Comparison of ENCODE assay signal across 12 mouse cellular contexts in genomic region chr4:95487323-95487722, GRCm38 (mm10).
DNase-seq lines count a peak whose midpoint lies in the region; ATAC-seq and TF ChIP-seq lines count a peak whose summit lies in the region.
"Had no signal": no experiment of that assay in that cellular context is flagged by ENCODE, and none has a peak within 500 bp of the region (broad histone marks: within the 10 kb centered on the region; RNA-seq: fewer than 3 reads in every experiment).

No protein-coding gene starts in this region.

- ATAC-seq in hindbrain, postnatal 0 days: 0 out of 2 replicates have a peak, but pooled peaks have one; percentile 58
- ATAC-seq in midbrain, embryonic 11.5 days (ENCODE audit: low FRiP score): no peak
- no peak for ATAC-seq in midbrain, embryonic 16.5 days
- peak; percentile 23 to 61; a peak in 3 of 4 replicates for ATAC-seq in hematopoietic stem cell, adult 5-6 weeks (replicated peaks in 1 of 2; ENCODE audit: insufficient read depth in 1 of 2, low FRiP score in 2 of 2, low TSS enrichment in 1 of 2, low read depth in 1 of 2, poor library complexity in 2 of 2, severe bottlenecking in 2 of 2)
- ATAC-seq in stomach, embryonic 14.5 days (ENCODE audit: insufficient number of reproducible peaks, insufficient read depth, low FRiP score, low read depth): no peak
- no peak for ATAC-seq in cerebellum, adult (ENCODE audit: insufficient number of reproducible peaks, low FRiP score, low TSS enrichment)

- no peak overlapping the region for H3K27ac ChIP-seq in hindbrain, postnatal 0 days
- H3K27ac ChIP-seq in hindbrain, embryonic 10.5 days: no peak overlapping the region
- no peak overlapping the region for H3K27ac ChIP-seq in midbrain, embryonic 11.5 days (ENCODE audit: low read depth, low read length)
- H3K27ac ChIP-seq in midbrain, embryonic 16.5 days (ENCODE audit: low read length): no peak overlapping the region
- H3K27ac ChIP-seq in stomach, embryonic 14.5 days (ENCODE audit: low read length): peak overlapping the region; percentile 17; the same call in 1 of the 2 replicates

- peak; percentile 40 for DNase-seq in hindbrain, postnatal 0 days (ENCODE audit: low spot score)
- no peak for DNase-seq in hindbrain, embryonic 10.5 days (ENCODE audit: low spot score)
- DNase-seq in midbrain, embryonic 11.5 days (ENCODE audit: low spot score, missing footprints): peak; percentile 59
- no peak for DNase-seq in spleen, adult 12 weeks (ENCODE audit: low spot score)
- DNase-seq: lung, postnatal 36 days; retina, postnatal 1 day; thymus, postnatal 4 days had no signal

- 52% methylated on average over 7 of the region's 7 CpGs for WGBS in hindbrain, postnatal 0 days
- 92% methylated on average over 7 of the region's 7 CpGs for WGBS in hindbrain, embryonic 10.5 days
- 91% methylated on average over 7 of the region's 7 CpGs for WGBS in midbrain, embryonic 11.5 days
- WGBS in midbrain, embryonic 16.5 days: 87% methylated on average over 7 of the region's 7 CpGs
- 67% methylated on average over 7 of the region's 7 CpGs for WGBS in stomach, embryonic 14.5 days

- no peaks in the 10 kb centered on the region for H3K9me3 ChIP-seq in hindbrain, postnatal 0 days (ENCODE audit: low read length)
- no peaks in the 10 kb centered on the region for H3K9me3 ChIP-seq in hindbrain, embryonic 10.5 days
- no peaks in the 10 kb centered on the region for H3K9me3 ChIP-seq in midbrain, embryonic 11.5 days (ENCODE audit: control insufficient read depth, low read length)
- H3K9me3 ChIP-seq in midbrain, embryonic 16.5 days (replicated peaks; ENCODE audit: control insufficient read depth, low read length, poor library complexity, severe bottlenecking): no peaks in the 10 kb centered on the region
- H3K9me3 ChIP-seq in stomach, embryonic 14.5 days (ENCODE audit: control insufficient read depth, low read depth, low read length): no peaks in the 10 kb centered on the region

- H3K9ac ChIP-seq in hindbrain, postnatal 0 days (replicated peaks; ENCODE audit: low read length): no peak overlapping the region
- no peak overlapping the region for H3K9ac ChIP-seq in midbrain, embryonic 11.5 days (ENCODE audit: low read length)
- H3K9ac ChIP-seq in midbrain, embryonic 16.5 days (ENCODE audit: low read depth, low read length): no peak overlapping the region
- no peak overlapping the region for H3K9ac ChIP-seq in stomach, embryonic 14.5 days (replicated peaks; ENCODE audit: low read depth, low read length)

- no peaks in the 10 kb centered on the region for H3K4me1 ChIP-seq in hindbrain, postnatal 0 days (ENCODE audit: insufficient read depth, low read length)
- peaks cover 4% of the 10 kb centered on the region; the same call in 1 of the 2 replicates for H3K4me1 ChIP-seq in hindbrain, embryonic 10.5 days (replicated peaks)
- no peaks in the 10 kb centered on the region for H3K4me1 ChIP-seq in midbrain, embryonic 11.5 days (ENCODE audit: control insufficient read depth, insufficient read depth, low read length)
- no peaks in the 10 kb centered on the region for H3K4me1 ChIP-seq in midbrain, embryonic 16.5 days (ENCODE audit: control insufficient read depth, insufficient read depth, low read length)
- peaks cover 8% of the 10 kb centered on the region; the same call in 1 of the 2 replicates for H3K4me1 ChIP-seq in stomach, embryonic 14.5 days (ENCODE audit: control insufficient read depth, insufficient read depth, low read length)

- no peak overlapping the region for H3K4me3 ChIP-seq in hindbrain, postnatal 0 days (ENCODE audit: low read length)
- H3K4me3 ChIP-seq in hindbrain, embryonic 10.5 days: no peak overlapping the region
- H3K4me3 ChIP-seq in midbrain, embryonic 11.5 days (ENCODE audit: low read depth, low read length): no peak overlapping the region
- no peak overlapping the region for H3K4me3 ChIP-seq in midbrain, embryonic 16.5 days (ENCODE audit: low read depth, low read length)
- H3K4me3 ChIP-seq in stomach, embryonic 14.5 days (ENCODE audit: low read depth, low read length): no peak overlapping the region

- H3K4me2 ChIP-seq in hindbrain, postnatal 0 days (ENCODE audit: low read depth, low read length): no peak overlapping the region
- H3K4me2 ChIP-seq in midbrain, embryonic 11.5 days: no peak overlapping the region
- no peak overlapping the region for H3K4me2 ChIP-seq in midbrain, embryonic 16.5 days (ENCODE audit: low read length)
- H3K4me2 ChIP-seq in stomach, embryonic 14.5 days (replicated peaks; ENCODE audit: low read depth, low read length): 0 out of 2 replicates have a peak overlapping the region, but pooled peaks have one; percentile 8

- no peak for TF ChIP-seq CTCF in hindbrain, postnatal 0 days (IDR thresholded peaks at IDR 0.05; ENCODE audit: low read depth)

- H3K27me3 ChIP-seq in hindbrain, postnatal 0 days (ENCODE audit: insufficient read depth, low read length): no peaks in the 10 kb centered on the region
- H3K27me3 ChIP-seq in hindbrain, embryonic 10.5 days (ENCODE audit: insufficient read depth, poor library complexity, severe bottlenecking): no peaks in the 10 kb centered on the region
- H3K27me3 ChIP-seq in midbrain, embryonic 11.5 days (ENCODE audit: control insufficient read depth, insufficient read depth, low read length): no peaks in the 10 kb centered on the region
- H3K27me3 ChIP-seq in midbrain, embryonic 16.5 days (ENCODE audit: control insufficient read depth, insufficient read depth, low read depth, low read length): no peaks in the 10 kb centered on the region
- no peaks in the 10 kb centered on the region for H3K27me3 ChIP-seq in stomach, embryonic 14.5 days (ENCODE audit: control insufficient read depth, insufficient read depth, low read length)
- H3K27me3 ChIP-seq: CH12.LX had no signal

- no peaks in the 10 kb centered on the region for H3K36me3 ChIP-seq in hindbrain, postnatal 0 days (ENCODE audit: insufficient read depth, low read length)
- no peaks in the 10 kb centered on the region for H3K36me3 ChIP-seq in hindbrain, embryonic 10.5 days
- H3K36me3 ChIP-seq in midbrain, embryonic 11.5 days (ENCODE audit: control insufficient read depth, insufficient read depth, low read length): no peaks in the 10 kb centered on the region
- H3K36me3 ChIP-seq in midbrain, embryonic 16.5 days (ENCODE audit: control insufficient read depth, insufficient read depth, low read length): no peaks in the 10 kb centered on the region
- H3K36me3 ChIP-seq in stomach, embryonic 14.5 days (ENCODE audit: control insufficient read depth, insufficient read depth, low read length): no peaks in the 10 kb centered on the region

Comparison
In these comparisons a context has a peak if more than half of its experiments do, and no peak if none do; other contexts are left out.
1. DNase-seq: peak in hindbrain, postnatal 0 days (single experiment) and midbrain, embryonic 11.5 days (single experiment); none in hindbrain, embryonic 10.5 days (single experiment) and spleen, adult 12 weeks (single experiment).
2. ATAC-seq: peak in hindbrain, postnatal 0 days (single experiment) and hematopoietic stem cell, adult 5-6 weeks (2 of 2); none in midbrain, embryonic 11.5 days (single experiment), midbrain, embryonic 16.5 days (single experiment), stomach, embryonic 14.5 days (single experiment) and cerebellum, adult (single experiment).